Mouse (Mus musculus): ENCODE results near the gene L2hgdh.

The L2hgdh gene

GRCm38 (mm10) chr12:69730306-69730705 is 5.6 kb upstream of the L2hgdh start:
- no peak for DNase-seq (ENCODE audit: low read depth, low spot score)

- DNase-seq (ENCODE audit: low read depth, low spot score): no peak
Observed at GRCm38 (mm10) chr12:69729246-69729645, 4.6 kb upstream of the L2hgdh start.

- DNase-seq (ENCODE audit: low read depth, low spot score): no peak
Observed at GRCm38 (mm10) chr12:69724018-69724710, 509 bp downstream of the L2hgdh start.

- DNase-seq (ENCODE audit: low read depth, low spot score): no peak
Observed at GRCm38 (mm10) chr12:69723376-69723775, 1.3 kb downstream of the L2hgdh start.

- no peak for DNase-seq (ENCODE audit: low read depth, low spot score)
Observed at GRCm38 (mm10) chr12:69722857-69723256, 1.8 kb downstream of the L2hgdh start.

GRCm38 (mm10) chr12:69713628-69714027 is 11.0 kb downstream of the L2hgdh start:
- no peak for DNase-seq (ENCODE audit: low read depth, low spot score)

GRCm38 (mm10) chr12:69704799-69705458 is 19.7 kb downstream of the L2hgdh start:
- no peak for DNase-seq (ENCODE audit: low read depth, low spot score)

GRCm38 (mm10) chr12:69698352-69698751 is 26.3 kb downstream of the L2hgdh start:
- no peak for DNase-seq (ENCODE audit: low read depth, low spot score)

- DNase-seq (ENCODE audit: low read depth, low spot score): no peak
Observed at GRCm38 (mm10) chr12:69696746-69697145, 27.9 kb downstream of the L2hgdh start.

- no peak for DNase-seq (ENCODE audit: low read depth, low spot score)
Observed at GRCm38 (mm10) chr12:69693471-69693870, 31.2 kb downstream of the L2hgdh start.

- DNase-seq (ENCODE audit: low read depth, low spot score): no peak
Observed at GRCm38 (mm10) chr12:69690714-69691113, 34.0 kb downstream of the L2hgdh start.

GRCm38 (mm10) chr12:69689094-69689493 is 35.6 kb downstream of the L2hgdh start:
- no peak for DNase-seq (ENCODE audit: low read depth, low spot score)

GRCm38 (mm10) chr12:69688368-69688767 is 36.3 kb downstream of the L2hgdh start:
- no peak for DNase-seq (ENCODE audit: low read depth, low spot score)

GRCm38 (mm10) chr12:69683537-69683936 is 41.1 kb downstream of the L2hgdh start:
- no peak for DNase-seq (ENCODE audit: low read depth, low spot score)

GRCm38 (mm10) chr12:69682788-69683419 is 41.8 kb downstream of the L2hgdh start:
- no peak for DNase-seq (ENCODE audit: low read depth, low spot score)

- DNase-seq (ENCODE audit: low read depth, low spot score): peak; percentile 59
Observed at GRCm38 (mm10) chr12:69682065-69682787, 42.4 kb downstream of the L2hgdh start.

GRCm38 (mm10) chr12:69681566-69682061 is 43.1 kb downstream of the L2hgdh start, which contains the start of gene Sos2:
Sos2 (minus strand) TSS chr12:69681852.
- DNase-seq (ENCODE audit: low read depth, low spot score): no peak

- no peak for DNase-seq (ENCODE audit: low read depth, low spot score)
Observed at GRCm38 (mm10) chr12:69680635-69681565, 43.8 kb downstream of the L2hgdh start.

GRCm38 (mm10) chr12:69676157-69676556 is 48.5 kb downstream of the L2hgdh start:
- no peak for DNase-seq (ENCODE audit: low read depth, low spot score)

Data from WW6 (cell line).